Mouse (Mus musculus) layer of hippocampus, postnatal 10 days (tissue): Measurements from ENCODE around the gene AA986860. TPM values are rescaled to one million over a fixed set of nuclear protein-coding genes. Genes with fewer than 3 reads are reported as not detected.

Experiments used
- DNase-seq, 2 experiments: peaks; one replicate each; pipeline ENCODE4 v3.0.0; 2021; ENCODE audit warnings: low spot score in 2 of 2
- long read RNA-seq: library from polyadenylated mRNA; stranded (forward); transcript quantifications from one replicate; pipeline ENCODE4 v2.0.0, GENCODE M21; 2023
- total RNA-seq, 2 experiments: library from RNA; stranded (reverse); gene quantifications; 2 replicates each; pipeline ENCODE4 v1.2.3; 2021

The AA986860 gene
- under 1 TPM; 0.91 to 0.98 TPM for total RNA-seq
- long read RNA-seq, partial matches to known transcripts: 0 of 1 reads
- long read RNA-seq, other reads (novel, unspliced or antisense): 1 of 1 reads

DNA sequence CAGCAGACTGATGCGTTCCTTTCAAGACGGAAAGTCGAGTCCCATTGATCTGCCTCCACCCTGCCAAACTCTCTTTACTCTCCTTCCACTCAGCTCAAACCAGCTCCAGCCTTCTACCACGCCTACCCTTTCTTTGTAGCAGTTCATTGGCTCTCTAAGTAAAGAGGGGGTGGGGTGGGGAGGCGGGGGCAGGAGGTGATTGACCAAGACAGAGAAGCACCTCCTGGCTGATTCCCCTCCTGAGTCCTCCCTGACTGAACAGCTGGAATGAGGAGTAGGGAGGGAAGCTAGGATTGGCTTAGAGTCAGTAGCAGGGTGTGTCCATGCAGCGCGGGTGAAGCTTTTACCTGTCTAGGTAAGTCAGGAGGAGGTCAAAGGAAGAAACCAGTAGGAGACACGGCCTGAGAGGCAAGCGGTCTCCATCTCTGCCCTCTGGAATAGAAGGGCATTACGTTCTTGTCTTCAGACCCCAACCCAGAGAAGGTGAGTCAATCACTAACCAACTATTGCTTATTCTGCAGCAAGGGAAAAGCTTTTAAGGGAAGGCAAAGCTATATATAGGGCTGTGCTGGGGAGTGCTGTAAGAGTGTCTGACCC lies at the start of gene AA986860:
Gene AA986860 (plus strand): TSS at position 236 of the 597 bp plus-strand sequence.
- DNase-seq: no peak

DNA sequence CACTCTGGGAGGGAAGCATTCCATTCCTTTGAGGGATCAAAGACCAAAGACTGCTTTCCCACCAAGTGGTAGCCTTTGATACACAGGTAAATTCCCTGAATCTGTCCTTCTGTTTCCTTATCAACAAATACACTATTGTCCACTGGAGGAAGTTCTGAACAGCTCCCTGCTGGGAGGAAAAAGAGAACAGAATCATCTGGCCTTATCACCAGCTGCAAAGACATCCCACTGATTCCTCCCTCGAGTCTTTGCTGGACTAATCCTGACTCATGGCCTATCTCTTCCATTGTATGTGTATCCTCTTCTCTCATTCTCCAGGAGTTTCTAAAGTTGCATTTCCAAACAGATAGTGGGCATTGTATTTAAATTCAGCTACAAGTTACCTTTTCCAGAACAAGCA lies 47.9 kb upstream of the AA986860 start:
- no peak for DNase-seq

DNA sequence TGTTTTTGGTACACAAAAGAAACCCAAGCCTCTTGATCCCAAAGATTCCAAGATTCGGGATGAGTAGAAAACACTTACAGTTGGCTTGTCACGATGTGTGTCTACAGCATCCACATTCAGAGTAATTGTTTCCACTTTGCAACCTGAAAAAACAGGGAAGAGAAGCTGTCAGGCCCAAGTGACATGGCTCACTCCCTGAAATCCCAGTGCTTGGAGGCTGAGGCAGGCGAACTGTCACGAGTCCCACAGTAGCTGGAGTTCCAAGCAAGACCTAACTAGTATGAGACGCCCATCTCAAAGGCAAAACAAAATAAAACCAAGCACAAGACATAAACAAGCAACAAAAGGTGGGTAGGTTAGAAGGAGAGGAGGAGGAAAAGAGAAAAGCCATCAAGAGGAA lies 33.2 kb upstream of the AA986860 start:
- DNase-seq: no peak

DNA sequence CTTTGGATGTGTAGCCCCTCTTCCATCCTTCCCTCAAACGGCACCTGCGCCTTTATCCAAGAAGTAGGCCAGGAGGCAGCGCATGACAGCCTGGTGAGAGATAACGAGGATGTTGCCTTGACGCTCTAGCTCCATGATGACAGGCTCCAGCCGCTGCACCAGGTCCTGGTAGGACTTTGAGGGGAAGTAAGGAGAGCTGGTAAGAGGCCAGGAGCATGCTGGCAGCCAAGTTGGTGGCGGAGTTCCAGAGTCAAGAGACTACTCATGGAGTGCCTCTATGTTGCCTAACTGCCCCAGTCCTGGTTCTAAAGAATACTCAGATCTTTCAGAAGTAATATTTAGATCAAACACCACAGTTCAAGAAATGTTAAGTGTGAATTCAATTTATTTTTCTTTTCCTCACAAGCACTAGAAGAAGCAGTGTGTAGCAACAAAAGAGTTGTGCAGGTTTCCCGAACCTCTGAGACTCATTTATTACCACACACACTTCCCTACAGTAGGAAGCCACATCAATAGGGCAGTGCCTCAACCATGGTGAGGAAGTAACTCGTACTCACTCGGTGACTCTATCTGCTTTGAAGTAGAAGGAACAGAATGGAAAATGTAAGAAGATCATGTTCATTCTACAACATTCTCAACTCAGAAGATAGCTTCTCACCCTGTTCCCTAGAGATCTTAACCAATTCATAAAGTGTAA lies 31.7 kb upstream of the AA986860 start:
- DNase-seq: peak; percentile 58 to 65

DNA sequence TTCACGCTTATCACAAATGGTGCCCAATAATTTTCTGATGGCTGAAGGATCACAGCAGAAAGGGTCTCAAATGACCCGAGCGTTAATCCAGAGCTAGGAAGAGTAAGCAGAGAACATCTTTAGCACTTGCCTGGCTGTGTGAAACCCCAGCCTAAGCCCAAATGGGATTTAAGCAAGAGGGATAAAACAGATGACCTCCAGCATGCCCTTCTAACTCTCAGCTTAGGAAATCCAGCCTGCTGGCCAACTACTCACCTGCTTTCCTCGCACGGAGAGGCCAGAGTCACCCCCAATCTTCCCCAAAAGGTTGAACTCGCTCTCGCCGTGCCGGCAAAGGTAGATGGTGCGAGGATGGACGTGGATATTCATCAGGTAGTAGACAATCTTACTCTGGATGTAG lies 29.8 kb upstream of the AA986860 start:
- DNase-seq: no peak

DNA sequence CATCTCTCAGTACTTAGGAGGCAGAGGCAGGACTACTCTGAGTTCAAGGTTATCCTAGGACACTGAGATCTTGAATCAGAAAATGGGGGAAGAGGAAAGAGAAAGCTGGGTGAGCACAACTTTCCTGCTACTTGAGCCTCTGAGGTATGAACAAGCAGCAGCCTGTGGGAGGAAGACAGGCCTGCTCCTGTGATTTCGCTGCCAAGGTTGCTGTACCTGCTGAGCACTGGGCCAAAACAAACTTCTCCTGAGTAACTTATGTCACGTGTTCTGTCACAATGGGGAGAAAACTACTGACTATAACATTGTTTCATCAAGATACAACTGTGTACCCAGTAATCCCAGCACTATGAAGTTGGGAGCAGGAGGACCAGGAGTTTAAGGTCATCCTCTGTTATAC lies 28.2 kb upstream of the AA986860 start:
- no peak for DNase-seq

DNA sequence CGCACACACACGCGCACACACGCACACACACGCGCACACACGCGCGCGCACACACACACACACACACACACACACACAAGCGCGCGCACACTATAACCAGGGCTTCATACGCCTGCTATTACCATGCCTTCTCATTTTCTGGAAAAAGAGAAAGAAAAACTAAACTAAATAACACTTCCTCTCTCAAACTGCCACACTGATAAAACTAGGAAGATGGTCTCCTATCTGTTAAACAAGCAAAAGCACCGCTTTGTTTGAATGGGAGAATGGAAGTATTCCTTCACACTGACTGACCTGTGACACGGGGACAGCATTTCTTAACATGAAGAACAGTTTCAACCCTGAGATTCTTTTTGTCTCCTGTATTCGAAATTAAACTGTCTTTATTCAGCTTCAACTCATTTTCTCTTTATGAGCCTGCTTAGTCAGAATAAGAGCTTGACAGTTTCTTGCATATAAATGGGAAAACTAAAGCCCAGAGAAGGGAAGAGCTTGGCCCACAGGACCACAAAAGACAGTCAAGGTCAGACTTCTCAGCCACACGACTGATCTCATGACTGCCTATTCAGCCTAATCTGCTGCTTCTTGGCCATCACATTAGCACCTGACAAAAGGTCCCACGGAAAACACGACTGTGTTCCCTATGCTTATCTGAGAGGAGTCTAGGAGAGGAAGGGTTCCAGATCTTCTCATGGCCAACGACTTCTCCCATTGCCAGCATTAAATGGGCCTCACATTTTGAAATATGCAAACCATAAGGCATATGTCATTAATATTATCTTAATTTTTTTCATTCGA lies 21.3 kb upstream of the AA986860 start:
- DNase-seq: no peak

DNA sequence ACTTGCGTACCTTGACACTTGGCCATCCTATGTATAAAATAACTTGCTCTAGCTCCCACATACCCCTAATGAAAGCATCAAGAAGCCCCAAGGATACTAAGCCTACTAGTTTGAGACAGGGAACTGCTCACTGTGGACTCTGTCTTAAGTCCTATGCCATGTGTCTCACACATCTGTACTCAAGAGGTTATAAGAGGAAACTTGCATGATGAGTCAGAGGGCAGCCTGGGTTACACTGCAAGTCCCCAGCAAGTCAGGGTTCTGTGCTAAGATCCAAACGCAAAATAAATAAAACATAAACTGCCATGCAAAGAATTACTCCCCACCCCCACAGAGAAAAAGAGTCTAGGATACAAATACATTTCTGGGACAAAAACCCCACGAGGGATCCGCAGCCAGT lies 17.7 kb upstream of the AA986860 start:
- no peak for DNase-seq

DNA sequence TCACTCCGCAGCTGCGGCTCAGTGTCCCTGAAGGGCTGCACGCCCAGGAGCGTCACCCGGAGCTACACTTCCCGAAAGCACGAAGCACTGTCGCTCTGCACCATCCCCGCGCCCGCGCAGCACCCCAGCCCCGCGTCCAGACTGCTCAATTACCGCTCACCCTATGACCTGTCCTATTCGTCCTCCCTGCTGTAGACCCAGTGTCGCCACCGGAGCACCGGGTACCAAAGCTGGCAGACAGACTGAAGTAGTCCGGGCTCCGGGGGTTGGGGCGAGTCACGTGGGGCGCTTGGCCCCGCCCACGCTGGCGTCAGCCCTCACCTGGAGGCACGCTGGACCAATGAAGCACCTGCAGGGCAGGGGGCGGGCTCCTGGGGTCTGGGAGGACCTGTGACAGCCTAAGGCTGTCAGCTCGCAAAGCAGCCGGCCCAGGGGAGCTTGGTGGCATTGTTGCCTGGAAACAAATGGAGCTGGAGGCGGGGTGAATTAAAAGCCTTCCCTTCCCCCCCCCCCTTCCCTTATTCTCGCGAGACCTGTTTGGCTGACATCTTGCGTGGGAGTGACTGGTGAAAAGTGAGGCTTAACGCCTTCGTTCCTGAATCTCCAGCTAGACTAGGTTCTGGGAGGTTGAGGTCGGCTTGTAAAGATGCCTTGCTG lies 16.1 kb upstream of the AA986860 start, which contains the start of gene Gm29427:
Gene Gm29427 (minus strand): TSS at position 239 of the 657 bp plus-strand sequence.
- peak; percentile 90 to 95 for DNase-seq

DNA sequence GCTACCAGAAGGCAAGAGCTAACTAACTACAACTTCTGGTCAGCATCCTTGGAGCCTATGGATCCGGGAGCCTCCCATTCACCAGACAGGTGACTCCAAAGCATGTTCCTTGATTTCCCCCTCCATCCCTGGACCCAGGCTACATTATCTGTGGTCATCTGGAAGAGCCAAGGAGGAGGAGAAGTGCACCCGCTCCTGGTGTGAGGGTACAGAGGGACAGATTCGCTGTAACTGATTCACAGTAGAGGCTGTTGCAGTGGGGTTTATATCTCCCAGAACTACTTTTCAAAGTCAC lies 15.6 kb upstream of the AA986860 start:
- no peak for DNase-seq

DNA sequence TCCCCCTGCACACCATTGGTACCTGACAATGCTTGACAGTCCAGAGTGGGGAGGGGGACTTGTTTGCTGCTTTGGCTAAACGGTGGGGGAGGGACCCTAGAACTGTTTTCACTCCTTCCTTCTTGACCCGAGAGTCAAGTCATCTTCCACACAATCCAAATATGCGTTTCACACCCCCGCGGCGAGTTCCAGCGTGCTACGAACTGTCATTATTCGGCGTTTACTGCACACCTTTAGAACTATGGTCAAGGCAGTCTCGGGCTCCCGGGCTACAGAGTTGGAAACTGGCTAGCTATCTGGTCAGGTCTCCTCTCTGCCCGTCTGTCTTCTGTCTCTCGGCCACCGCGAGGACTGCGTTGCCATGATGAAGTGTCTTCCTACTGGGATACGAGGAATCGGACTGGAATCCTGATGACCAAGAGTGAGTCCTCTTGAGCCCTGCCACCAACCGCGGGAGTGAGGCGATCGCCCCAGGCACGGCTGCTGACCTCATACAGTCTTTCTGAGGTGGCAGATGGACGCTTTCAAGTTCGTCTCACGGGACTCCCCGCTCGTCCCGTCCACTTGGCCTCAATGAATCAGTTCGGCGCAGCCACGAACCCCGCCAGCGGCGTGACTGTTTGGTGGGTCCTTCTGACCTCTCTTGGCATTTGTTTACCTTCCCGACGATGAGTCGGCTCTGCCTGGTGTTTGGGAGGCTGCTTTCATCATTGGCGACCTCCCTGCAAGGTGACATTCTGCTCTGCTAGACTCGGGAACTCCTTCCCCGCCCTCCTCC lies 15.1 kb upstream of the AA986860 start:
- peak; percentile 37 to 53 for DNase-seq

DNA sequence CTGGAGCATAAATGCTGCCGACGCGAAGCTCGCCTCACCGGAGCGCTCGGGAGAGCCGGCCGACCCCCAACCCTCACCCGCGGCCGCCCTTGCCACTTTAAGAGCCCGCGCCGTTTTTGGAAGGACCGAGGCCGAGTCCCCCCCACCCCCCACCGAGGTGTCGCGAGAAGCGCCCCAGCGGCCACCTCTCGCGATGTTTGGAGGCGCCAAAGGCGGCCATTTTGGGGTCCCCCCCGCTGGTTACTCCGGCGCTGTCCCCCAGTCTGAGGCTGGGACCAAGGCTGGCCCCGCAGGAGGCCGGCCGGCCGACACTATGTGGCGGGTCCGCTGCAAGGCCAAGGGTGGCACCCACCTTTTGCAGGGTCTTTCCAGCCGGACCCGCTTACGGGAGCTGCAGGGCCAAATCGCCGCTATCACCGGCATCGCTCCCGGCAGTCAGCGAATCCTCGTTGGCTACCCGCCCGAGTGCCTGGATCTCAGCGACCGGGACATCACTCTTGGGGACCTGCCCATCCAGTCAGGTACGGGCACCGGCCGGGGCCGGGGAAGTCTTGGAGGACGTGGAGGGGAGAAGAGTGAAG lies 14.4 kb upstream of the AA986860 start, which contains the start of gene Yod1:
Gene Yod1 (plus strand): TSS at position 37 of the 581 bp plus-strand sequence.
- peak; percentile 91 to 94 for DNase-seq

DNA sequence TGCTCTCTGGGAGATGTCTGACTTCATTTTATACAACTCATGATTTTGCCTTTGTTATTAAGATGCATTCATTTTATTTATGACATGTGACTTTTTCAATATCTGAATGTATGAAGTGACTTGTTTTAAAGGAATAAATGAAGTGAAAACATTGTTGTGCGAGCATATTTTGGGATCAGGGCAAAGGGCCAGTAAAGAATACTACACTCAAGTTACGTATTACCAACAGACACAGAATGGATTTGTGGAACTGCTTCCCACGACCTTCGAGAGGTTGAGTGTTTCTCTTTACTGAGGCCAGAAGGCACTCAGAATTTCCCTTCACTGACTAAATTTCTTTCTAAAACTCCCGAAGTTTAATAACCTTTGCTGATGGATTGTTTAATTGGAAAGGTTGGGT lies 7.6 kb upstream of the AA986860 start:
- DNase-seq: no peak

DNA sequence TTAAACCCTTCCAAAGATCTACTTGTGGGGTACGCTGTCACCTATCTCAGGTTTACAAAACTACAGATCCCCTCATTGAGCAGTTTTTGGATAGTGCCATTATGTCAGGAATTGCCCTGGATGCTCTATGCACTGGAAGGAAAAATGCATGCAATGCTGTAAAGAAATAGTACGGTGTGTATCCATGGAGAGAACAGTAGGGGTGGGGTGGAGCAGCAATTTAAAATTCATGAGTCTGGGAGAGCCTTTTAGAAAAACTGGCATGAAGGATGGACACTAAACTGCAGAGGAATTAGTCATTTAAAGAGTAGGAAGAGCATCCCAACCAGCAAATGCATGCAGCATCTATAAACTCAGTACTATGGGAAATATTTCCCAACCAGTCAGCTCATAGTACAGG lies 5.4 kb upstream of the AA986860 start:
- DNase-seq: no peak

DNA sequence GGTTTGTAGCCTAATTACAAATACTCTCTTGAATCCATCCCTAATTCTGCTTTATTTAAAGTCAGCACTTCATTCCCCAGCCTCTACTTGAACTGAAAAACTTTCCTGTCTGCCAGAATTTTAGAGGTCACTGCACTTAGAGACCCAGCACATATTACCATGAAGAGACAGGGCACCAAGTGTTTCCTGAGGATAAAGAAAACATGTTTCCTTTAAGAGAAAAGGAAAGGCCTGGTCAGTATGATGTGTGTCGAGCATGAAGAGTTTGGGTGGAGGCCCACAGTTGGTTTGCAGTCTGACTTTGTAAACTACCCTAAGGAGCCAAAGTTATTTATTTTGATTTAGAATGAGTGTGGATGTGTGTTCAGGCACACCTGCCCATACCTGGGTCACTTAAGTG lies 3.7 kb upstream of the AA986860 start:
- no peak for DNase-seq

DNA sequence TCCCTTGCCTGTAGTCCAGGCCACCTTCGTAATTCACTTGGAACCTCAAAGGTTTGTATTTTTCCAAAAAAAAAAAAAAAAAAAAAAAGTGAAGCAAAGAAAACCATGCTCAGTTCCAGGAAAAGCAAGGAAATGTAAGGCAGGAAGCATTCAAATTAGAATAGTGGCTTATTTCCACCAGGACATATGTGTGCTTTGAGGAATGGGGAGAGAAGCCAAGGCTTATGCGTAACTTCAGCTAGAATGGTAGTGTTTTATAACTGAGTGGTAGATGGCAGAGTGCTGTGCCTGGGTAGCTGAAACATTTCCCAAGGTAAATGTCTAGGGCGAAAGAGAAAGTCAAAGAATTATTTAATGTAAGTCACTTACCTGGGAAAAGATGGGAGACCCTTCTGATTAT lies 3.1 kb upstream of the AA986860 start:
- no peak for DNase-seq

DNA sequence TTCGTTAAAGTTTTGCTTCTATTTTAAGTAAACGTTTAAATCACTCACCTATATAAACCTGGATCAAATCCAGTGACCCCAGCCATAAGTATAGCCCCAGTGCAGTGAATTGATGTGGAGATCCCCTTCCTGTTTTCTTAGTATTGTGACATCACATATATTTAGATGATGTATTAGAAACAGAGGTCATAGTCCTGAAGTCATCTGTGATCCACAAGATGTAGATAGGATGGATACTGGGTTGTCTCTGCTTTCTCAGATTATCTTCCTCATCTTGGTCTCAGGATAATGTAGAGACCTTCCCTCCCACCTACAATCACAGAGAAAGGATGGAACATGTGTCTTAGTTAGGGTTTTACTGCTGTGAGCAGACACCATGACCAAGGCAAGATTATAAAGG lies 2.6 kb upstream of the AA986860 start, which contains the start of gene Pfkfb2:
Gene Pfkfb2 (minus strand): TSS at position 101 of the 400 bp plus-strand sequence.
- DNase-seq: no peak

DNA sequence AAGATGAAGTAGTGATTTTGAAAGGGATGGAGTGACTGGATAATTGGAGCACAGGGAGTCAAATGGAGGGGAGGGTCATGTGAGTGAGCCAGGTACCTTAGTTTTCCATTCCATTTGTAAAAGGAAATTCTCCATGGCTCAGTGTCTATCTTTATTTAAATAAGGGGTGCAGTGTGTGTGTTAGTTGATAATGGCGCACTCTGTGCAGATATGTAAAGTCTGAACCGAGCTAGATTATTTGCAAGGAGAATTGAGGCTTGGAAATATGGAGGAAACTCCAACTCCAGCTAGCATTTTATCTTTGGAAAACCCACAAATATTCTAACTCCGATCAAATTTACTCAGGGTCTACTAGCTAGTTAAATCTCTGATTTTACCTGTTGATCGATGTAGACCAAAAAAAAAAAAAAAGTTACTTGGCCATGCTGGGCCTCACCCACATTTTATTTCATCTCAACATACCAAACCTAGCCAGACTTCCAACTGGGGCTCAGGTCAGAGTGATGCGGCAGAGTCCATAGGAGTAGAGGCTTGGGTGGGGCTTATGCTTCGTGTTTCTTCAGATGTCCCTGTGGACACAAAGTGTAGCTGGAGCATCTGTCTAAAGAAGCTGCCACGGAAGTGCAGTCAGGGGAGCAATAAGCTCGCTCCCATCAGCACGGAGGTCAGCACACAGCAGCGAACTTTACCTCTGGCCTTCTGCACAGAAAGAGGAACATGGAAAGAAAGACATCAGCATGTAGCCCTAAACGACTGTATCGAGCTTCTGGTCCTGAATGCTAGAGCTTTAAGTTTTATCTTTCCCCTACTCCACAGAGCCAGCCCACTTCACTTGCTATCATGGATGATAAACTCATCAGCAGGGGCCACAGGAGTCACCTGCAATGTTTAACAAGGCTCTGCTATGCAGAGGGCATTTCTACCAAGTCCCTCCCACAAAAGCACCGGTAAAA lies 1.2 kb downstream of the AA986860 start:
- no peak for DNase-seq

DNA sequence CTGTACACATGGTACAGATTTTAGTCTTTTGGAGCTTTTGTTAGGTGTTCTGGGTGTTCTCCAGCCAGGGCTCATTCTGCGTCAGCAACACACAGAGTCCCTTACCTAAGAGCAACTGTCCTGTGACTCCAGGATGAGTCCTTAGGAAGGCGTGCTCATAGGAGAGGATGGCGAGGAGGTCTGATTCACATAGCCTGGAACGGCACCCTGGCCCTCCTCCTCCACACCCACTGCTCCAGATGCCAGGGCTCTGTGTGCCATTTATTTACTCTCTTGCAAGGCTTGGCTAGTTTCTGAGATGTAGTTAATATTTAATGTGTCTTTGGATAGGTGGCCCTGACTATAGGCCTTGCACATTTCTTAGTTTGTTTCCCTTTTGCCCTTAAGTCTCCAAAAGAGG lies 1.9 kb downstream of the AA986860 start:
- no peak for DNase-seq
